Mouse (Mus musculus): ENCODE data around the gene Dhx58. TPM values are rescaled to one million over a fixed set of nuclear protein-coding genes. Genes with fewer than 3 reads are reported as not detected.
"Not testable (repeated sequence)": the region's sequence is repeated elsewhere in the genome, so short reads cannot be mapped to it uniquely, and the experiment has no call there.

Dhx58 gene
- total RNA-seq, 1 experiment: 2.3 TPM

DNA sequence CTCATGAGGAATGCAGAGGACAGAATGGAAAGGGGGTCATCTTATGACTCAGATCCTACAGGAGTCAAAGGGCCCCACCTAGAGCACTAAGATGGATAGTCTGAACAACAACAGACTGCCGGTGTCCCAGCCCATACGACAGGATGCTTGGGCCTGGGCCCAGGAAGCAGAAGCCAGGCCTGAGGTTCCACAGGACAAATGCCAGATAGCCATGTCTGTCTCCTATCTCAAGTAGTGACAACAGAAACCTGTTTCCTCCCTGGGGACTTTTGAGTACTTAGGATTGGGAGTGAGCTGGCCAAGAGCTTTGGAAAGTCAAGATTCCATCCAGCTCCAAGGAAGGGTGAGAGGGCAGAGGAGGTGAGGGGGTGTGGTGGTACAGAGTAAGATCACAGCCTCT, 32.1 kb downstream of the Dhx58 start:
- H3K9me3 ChIP-seq (ENCODE audit: control insufficient read depth, insufficient read depth, low read depth, low read length): peaks cover 11% of the 10 kb centered on the region
- H3K36me3 ChIP-seq (ENCODE audit: control insufficient read depth, insufficient read depth, low read length, poor library complexity, severe bottlenecking): no peaks in the 10 kb centered on the region
- peaks cover 3 to 5% of the 10 kb centered on the region in 2 experiments; a peak in 2 of 4 replicates for H3K4me1 ChIP-seq (ENCODE audit: control insufficient read depth in 2 of 2, insufficient read depth in 2 of 2, low read length in 2 of 2, poor library complexity in 1 of 2)
- DNase-seq (ENCODE audit: low read depth, low spot score): no peak
- no peak overlapping the region for H3K4me3 ChIP-seq (ENCODE audit: insufficient read depth in 1 of 2, low read depth in 1 of 2, low read length in 2 of 2, poor library complexity in 1 of 2, severe bottlenecking in 1 of 2)
- TF ChIP-seq HCFC1 (IDR thresholded peaks at IDR 0.05; ENCODE audit: borderline replicate concordance, insufficient read depth, low read length) (no peak), ZC3H11A (IDR thresholded peaks at IDR 0.05; ENCODE audit: borderline replicate concordance, low read depth, low read length) (no peak), MAFK (IDR thresholded peaks at IDR 0.05; ENCODE audit: insufficient read depth, low read depth, low read length) (no peak)
- in situ Hi-C loops (cut with MboI; ENCODE audit: low sequenced_read_pairs in 2 of 2, unreplicated experiment in 2 of 2): no loop called here
- H3K9ac ChIP-seq (ENCODE audit: insufficient read depth, low read depth, low read length, poor library complexity, severe bottlenecking): no peak overlapping the region
- H3K27ac ChIP-seq (ENCODE audit: insufficient read depth, low read depth, low read length, poor library complexity, severe bottlenecking): no peak overlapping the region

DNA sequence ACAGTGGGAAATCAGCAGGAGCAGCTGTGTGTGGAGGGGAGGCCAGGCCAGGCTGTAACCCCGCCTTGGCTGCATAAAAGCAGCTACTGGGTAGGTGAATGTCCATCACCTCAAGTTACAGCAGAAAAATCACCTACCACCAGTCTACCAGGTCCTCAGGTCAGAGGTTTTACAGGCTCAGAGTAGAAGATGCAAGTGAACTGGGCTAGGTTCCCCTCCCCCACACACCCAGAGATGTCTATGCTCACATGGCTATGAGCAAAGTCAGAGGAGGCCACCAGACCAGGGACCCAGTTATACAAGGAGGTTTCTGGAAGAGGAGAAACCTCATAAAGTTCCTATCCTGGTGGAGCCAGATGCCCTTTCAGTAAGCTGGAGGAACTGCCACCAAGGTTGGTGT, 33.0 kb downstream of the Dhx58 start:
- Histone ChIP-seq H3K4me1 (ENCODE audit: control insufficient read depth in 2 of 2, insufficient read depth in 2 of 2, low read length in 2 of 2, poor library complexity in 1 of 2) (peaks cover 3 to 5% of the 10 kb centered on the region in 2 experiments; a peak in 2 of 4 replicates), H3K36me3 (ENCODE audit: control insufficient read depth, insufficient read depth, low read length, poor library complexity, severe bottlenecking) (no peaks in the 10 kb centered on the region), H3K9me3 (ENCODE audit: control insufficient read depth, insufficient read depth, low read depth, low read length) (peaks cover 11% of the 10 kb centered on the region), H3K27ac (ENCODE audit: insufficient read depth, low read depth, low read length, poor library complexity, severe bottlenecking) (no peak overlapping the region), H3K4me3 (ENCODE audit: insufficient read depth in 1 of 2, low read depth in 1 of 2, low read length in 2 of 2, poor library complexity in 1 of 2, severe bottlenecking in 1 of 2) (no peak overlapping the region), H3K9ac (ENCODE audit: insufficient read depth, low read depth, low read length, poor library complexity, severe bottlenecking) (no peak overlapping the region)
- in situ Hi-C loops (cut with MboI; ENCODE audit: low sequenced_read_pairs in 2 of 2, unreplicated experiment in 2 of 2): no loop called here
- no peak for DNase-seq (ENCODE audit: low read depth, low spot score)
- TF ChIP-seq ZNF384 (IDR thresholded peaks at IDR 0.05; ENCODE audit: low read depth, low read length) (no peak), CHD2 (IDR thresholded peaks at IDR 0.05; ENCODE audit: low read depth, low read length) (no peak), ZC3H11A (IDR thresholded peaks at IDR 0.05; ENCODE audit: borderline replicate concordance, low read depth, low read length) (no peak), HCFC1 (IDR thresholded peaks at IDR 0.05; ENCODE audit: borderline replicate concordance, insufficient read depth, low read length) (no peak), MAFK (IDR thresholded peaks at IDR 0.05; ENCODE audit: insufficient read depth, low read depth, low read length) (no peak)

DNA sequence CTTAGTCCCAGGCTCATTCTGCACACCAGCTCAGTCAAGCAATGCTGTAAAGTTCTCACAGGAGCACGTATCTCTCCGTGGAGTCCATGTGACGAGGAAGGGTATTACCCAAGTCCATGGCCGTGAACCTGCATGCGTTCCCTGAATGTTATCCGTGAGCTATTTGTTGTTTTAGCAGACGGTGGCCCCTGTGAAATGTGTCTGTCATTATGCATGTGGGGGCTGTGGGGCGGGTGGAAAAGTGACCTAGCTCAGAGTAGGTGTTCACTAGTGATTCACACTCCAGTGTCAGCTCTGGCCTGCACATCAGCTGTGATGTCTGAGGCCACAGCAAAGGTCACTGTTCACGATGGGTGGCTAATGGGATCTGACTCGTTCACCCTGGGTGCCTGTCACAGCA, 44.3 kb downstream of the Dhx58 start:
- no peak for DNase-seq (ENCODE audit: low read depth, low spot score)
- Histone ChIP-seq H3K36me3 (ENCODE audit: control insufficient read depth, insufficient read depth, low read length, poor library complexity, severe bottlenecking) (no peaks in the 10 kb centered on the region), H3K4me3 (ENCODE audit: insufficient read depth in 1 of 2, low read depth in 1 of 2, low read length in 2 of 2, poor library complexity in 1 of 2, severe bottlenecking in 1 of 2) (no peak overlapping the region), H3K9me3 (ENCODE audit: control insufficient read depth, insufficient read depth, low read depth, low read length) (peaks cover 3% of the 10 kb centered on the region; the same call in 1 of the 2 replicates), H3K9ac (ENCODE audit: insufficient read depth, low read depth, low read length, poor library complexity, severe bottlenecking) (no peak overlapping the region), H3K27ac (ENCODE audit: insufficient read depth, low read depth, low read length, poor library complexity, severe bottlenecking) (no peak overlapping the region), H3K4me1 (ENCODE audit: control insufficient read depth in 2 of 2, insufficient read depth in 2 of 2, low read length in 2 of 2, poor library complexity in 1 of 2) (peaks cover 2 to 9% of the 10 kb centered on the region in 2 experiments; a peak in 2 of 4 replicates)
- no peak for TF ChIP-seq ZNF384 (IDR thresholded peaks at IDR 0.05; ENCODE audit: low read depth, low read length)
- no peak for TF ChIP-seq ZC3H11A (IDR thresholded peaks at IDR 0.05; ENCODE audit: borderline replicate concordance, low read depth, low read length)
- no peak for TF ChIP-seq MAFK (IDR thresholded peaks at IDR 0.05; ENCODE audit: insufficient read depth, low read depth, low read length)
- TF ChIP-seq CHD2 (IDR thresholded peaks at IDR 0.05; ENCODE audit: low read depth, low read length): no peak
- no peak for TF ChIP-seq HCFC1 (IDR thresholded peaks at IDR 0.05; ENCODE audit: borderline replicate concordance, insufficient read depth, low read length)
- in situ Hi-C loops (cut with MboI; ENCODE audit: low sequenced_read_pairs in 2 of 2, unreplicated experiment in 2 of 2): no loop called here

DNA sequence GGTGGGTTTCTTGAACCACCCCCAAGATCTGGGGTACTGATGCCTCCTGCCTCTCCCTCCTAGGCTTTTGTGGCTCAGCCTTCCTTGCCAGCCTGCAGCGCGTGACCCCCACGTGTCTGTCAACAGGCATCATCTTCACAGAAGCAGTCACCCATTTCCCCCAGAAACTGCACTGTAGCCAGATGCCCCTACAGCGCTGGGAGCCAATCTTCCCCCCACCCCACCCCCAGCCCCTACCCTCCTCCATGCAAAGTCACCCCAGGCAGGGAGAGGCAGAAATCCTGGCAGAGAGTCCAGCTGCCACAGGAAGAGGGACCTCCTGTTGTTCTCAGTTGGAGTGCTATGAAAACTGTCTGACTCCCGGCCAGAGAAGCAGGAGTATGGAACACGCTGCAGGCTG, 47.6 kb downstream of the Dhx58 start:
- DNase-seq (ENCODE audit: low read depth, low spot score): no peak
- Histone ChIP-seq H3K36me3 (ENCODE audit: control insufficient read depth, insufficient read depth, low read length, poor library complexity, severe bottlenecking) (no peaks in the 10 kb centered on the region), H3K27ac (ENCODE audit: insufficient read depth, low read depth, low read length, poor library complexity, severe bottlenecking) (no peak overlapping the region), H3K9ac (ENCODE audit: insufficient read depth, low read depth, low read length, poor library complexity, severe bottlenecking) (no peak overlapping the region), H3K9me3 (ENCODE audit: control insufficient read depth, insufficient read depth, low read depth, low read length) (no peaks in the 10 kb centered on the region; the same call in 1 of the 2 replicates), H3K4me3 (ENCODE audit: insufficient read depth in 1 of 2, low read depth in 1 of 2, low read length in 2 of 2, poor library complexity in 1 of 2, severe bottlenecking in 1 of 2) (no peak overlapping the region), H3K4me1 (ENCODE audit: control insufficient read depth in 2 of 2, insufficient read depth in 2 of 2, low read length in 2 of 2, poor library complexity in 1 of 2) (peaks cover 2 to 10% of the 10 kb centered on the region in 2 experiments; a peak in 2 of 4 replicates)
- TF ChIP-seq HCFC1 (IDR thresholded peaks at IDR 0.05; ENCODE audit: borderline replicate concordance, insufficient read depth, low read length): no peak
- in situ Hi-C loops (cut with MboI; ENCODE audit: low sequenced_read_pairs in 2 of 2, unreplicated experiment in 2 of 2): no loop called here

DNA sequence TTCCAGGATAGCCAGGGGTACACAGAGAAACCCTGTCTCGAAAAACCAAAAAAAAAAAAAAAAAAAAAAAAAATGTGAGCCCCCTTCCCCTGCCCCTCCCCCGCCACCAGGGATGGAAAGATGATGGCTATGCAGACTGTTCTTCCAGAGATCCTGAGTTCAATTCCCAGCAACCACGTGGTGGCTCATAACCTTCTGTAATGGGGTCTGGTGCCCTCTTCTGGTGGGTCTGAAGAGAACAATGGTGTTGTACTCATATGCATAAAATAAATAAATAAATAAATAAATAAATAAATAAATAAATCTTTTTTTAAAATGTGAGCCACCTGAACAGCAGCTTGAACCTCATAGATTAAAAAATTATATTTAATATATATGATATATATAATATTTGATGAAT, 48.5 kb downstream of the Dhx58 start:
- H3K9me3 ChIP-seq (ENCODE audit: control insufficient read depth, insufficient read depth, low read depth, low read length); H3K4me3 ChIP-seq (ENCODE audit: insufficient read depth in 1 of 2, low read depth in 1 of 2, low read length in 2 of 2, poor library complexity in 1 of 2, severe bottlenecking in 1 of 2); H3K36me3 ChIP-seq (ENCODE audit: control insufficient read depth, insufficient read depth, low read length, poor library complexity, severe bottlenecking); H3K9ac ChIP-seq (ENCODE audit: insufficient read depth, low read depth, low read length, poor library complexity, severe bottlenecking); H3K27ac ChIP-seq (ENCODE audit: insufficient read depth, low read depth, low read length, poor library complexity, severe bottlenecking); in situ Hi-C loops (cut with MboI; ENCODE audit: low sequenced_read_pairs in 2 of 2, unreplicated experiment in 2 of 2); DNase-seq (ENCODE audit: low read depth, low spot score): not testable (repeated sequence)
- H3K4me1 ChIP-seq (ENCODE audit: control insufficient read depth in 2 of 2, insufficient read depth in 2 of 2, low read length in 2 of 2, poor library complexity in 1 of 2): peaks cover 2 to 17% of the 10 kb centered on the region in 2 experiments; a peak in 2 of 4 replicates
